ENCODE assay signal across 9 mouse cellular contexts in the genomic region with DNA sequence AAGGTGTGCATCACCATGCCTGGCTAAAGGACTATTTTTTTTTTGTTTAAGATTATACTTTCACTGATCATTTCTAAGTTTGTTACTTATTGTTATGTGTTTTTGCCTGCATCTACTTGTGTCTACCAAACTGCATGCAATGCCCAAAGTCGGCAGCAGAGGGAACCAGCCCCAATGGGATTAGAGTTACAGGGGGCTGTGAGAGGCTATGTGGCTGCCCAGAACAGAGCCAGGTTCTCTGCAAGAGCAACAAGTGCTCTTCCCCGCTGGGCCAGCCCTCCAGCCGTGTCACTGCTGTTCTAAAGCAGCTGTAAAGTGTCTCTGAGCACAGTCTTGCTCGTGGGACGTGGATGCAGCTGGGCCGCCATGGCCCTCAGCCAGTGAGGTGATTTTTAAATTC. TPM values are rescaled to one million over a fixed set of nuclear protein-coding genes. Genes with fewer than 3 reads are reported as not detected.
A peak's percentile ranks its signal among the peaks of the same experiment; 100 is the strongest.
DNase-seq lines count a peak whose midpoint lies in the region; ATAC-seq and TF ChIP-seq lines count a peak whose summit lies in the region.
"Had no signal": no experiment of that assay in that cellular context is flagged by ENCODE, and none has a peak within 500 bp of the region (broad histone marks: within the 10 kb centered on the region; RNA-seq: fewer than 3 reads in every experiment).

No protein-coding gene starts in this region.

- no peak overlapping the region for H3K27ac ChIP-seq in embryonic fibroblast, embryonic 13.5 days (ENCODE audit: insufficient read depth, low read length)
- H3K27ac ChIP-seq: limb, embryonic 13.5 days had no signal

- TF ChIP-seq CTCF in embryonic fibroblast, embryonic 13.5 days (IDR thresholded peaks at IDR 0.05; ENCODE audit: borderline replicate concordance, insufficient read depth, low read length), result peak; percentile 33; the same call in 1 of the 2 replicates

- H3K4me1 ChIP-seq in embryonic fibroblast, embryonic 13.5 days (ENCODE audit: control insufficient read depth, insufficient read depth, low read length), result no peaks in the 10 kb centered on the region

- no peak for TF ChIP-seq POLR2A in embryonic fibroblast, embryonic 13.5 days (IDR thresholded peaks at IDR 0.05; ENCODE audit: low read depth, low read length)

- DNase-seq in layer of hippocampus, adult 11-12 months (ENCODE audit: low spot score), result peak; percentile 52
- no peak for DNase-seq in layer of hippocampus, adult 8-10 months (ENCODE audit: low spot score in 2 of 2)
- peak; percentile 58 to 78 for DNase-seq in CD8-positive naive resting alpha-beta T cell, adult 2 months (ENCODE audit: low read depth in 2 of 2, low spot score in 2 of 2)
- DNase-seq in adrenal gland, adult 8-10 months, result peak; percentile 20
- peak; percentile 36 to 85 for DNase-seq in kidney, postnatal 36 days
- peak; percentile 29 to 65 for DNase-seq in natural killer cell, adult 2 months (ENCODE audit: low spot score in 2 of 2)

- no peak overlapping the region for H3K4me3 ChIP-seq in embryonic fibroblast, embryonic 13.5 days (ENCODE audit: insufficient read depth, low read length)
- H3K4me3 ChIP-seq: limb, embryonic 13.5 days had no signal

- no peak for ATAC-seq in activated CD4-positive, CD25-positive, alpha-beta regulatory T cell, adult 4 months

RNA-seq across cellular contexts. Expression of a gene that starts 31.1 kb away (rescaled TPM):
- 1 to 10 TPM; 1.3 to 2.3 (median 2.0) TPM for total RNA-seq in layer of hippocampus, adult 8-10 months (2022)
- total RNA-seq in adrenal gland, adult 8-10 months (2022), result 1 to 10 TPM in 1 of 4 experiments, under 1 TPM in 3; 0.32 to 1.0 (median 0.55) TPM
- polyA plus RNA-seq in embryonic fibroblast, embryonic 13.5 days (2011; ENCODE audit: insufficient read length, low read depth, missing spikeins), result 0.99 and 1.1 TPM in 2 replicates
- polyA plus RNA-seq in activated CD4-positive, CD25-positive, alpha-beta regulatory T cell, adult 4 months (2017; shearing (Covaris generic)), result under 1 TPM; 0.19 to 0.57 TPM

RNA-seq across cellular contexts. Expression of a gene that starts 31.3 kb away (rescaled TPM):
- 10 to 100 TPM; 22.7 to 25.6 (median 23.3) TPM for total RNA-seq in layer of hippocampus, adult 8-10 months (2022)
- total RNA-seq in adrenal gland, adult 8-10 months (2022), result 100 to 1,000 TPM in 2 of 4 experiments, 10 to 100 TPM in 2; 60.3 to 150 (median 110) TPM
- polyA plus RNA-seq in embryonic fibroblast, embryonic 13.5 days (2011; ENCODE audit: insufficient read length, low read depth, missing spikeins), result 32.4 and 38.4 TPM in 2 replicates
- 10 to 100 TPM; 16.3 to 26.0 TPM for polyA plus RNA-seq in activated CD4-positive, CD25-positive, alpha-beta regulatory T cell, adult 4 months (2017; shearing (Covaris generic))

Comparison
In these comparisons a context has a peak if more than half of its experiments do, and no peak if none do; other contexts are left out.
1. DNase-seq: peak in layer of hippocampus, adult 11-12 months (single experiment), CD8-positive naive resting alpha-beta T cell, adult 2 months (2 of 2), adrenal gland, adult 8-10 months (single experiment), kidney, postnatal 36 days (2 of 2) and natural killer cell, adult 2 months (2 of 2); none in layer of hippocampus, adult 8-10 months (0 of 2).